Mouse (Mus musculus): ENCODE data around the gene Teddm2. TPM values are rescaled to one million over a fixed set of nuclear protein-coding genes. Genes with fewer than 3 reads are reported as not detected.

Teddm2 gene
- polyA plus RNA-seq, 1 experiment from 2014 or later: 0.53 TPM

DNA sequence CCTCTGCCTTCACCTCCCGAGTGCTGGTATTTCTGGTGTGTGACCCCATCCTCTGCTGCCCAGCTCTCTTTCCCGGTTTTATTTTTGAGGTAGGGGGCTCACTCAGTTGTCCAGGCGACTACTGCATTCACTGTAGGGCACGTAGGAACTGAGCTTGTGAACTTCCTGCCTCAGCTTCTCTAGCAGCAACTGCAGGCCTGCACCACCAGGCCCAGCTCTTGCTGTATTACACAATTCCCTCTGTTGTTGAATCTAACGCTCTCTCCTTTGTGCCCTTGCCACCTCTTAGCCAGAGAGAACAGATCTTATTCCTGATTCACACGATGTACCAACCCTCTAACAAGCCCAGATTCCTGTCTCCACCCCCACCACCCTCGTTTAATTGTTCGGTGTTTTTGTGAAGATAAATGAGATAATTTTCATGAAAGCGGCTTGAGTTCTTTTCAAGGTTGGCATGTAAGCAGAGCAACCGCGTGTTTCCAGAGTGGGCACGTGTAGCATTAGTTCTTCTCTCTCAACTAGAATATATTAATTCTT is 35.9 kb upstream of the Teddm2 start:
- no peak for ATAC-seq
- H3K27ac ChIP-seq (ENCODE audit: low read depth): no peak overlapping the region
- H3K4me3 ChIP-seq (ENCODE audit: low read depth, low read length): no peak overlapping the region
- no peaks in the 10 kb centered on the region for H3K27me3 ChIP-seq (ENCODE audit: insufficient read depth, low read length)
- 72% methylated on average over 12 of the region's 12 CpGs for WGBS (ENCODE audit: insufficient replicate concordance)
- H3K4me1 ChIP-seq (ENCODE audit: insufficient read depth): no peaks in the 10 kb centered on the region
- DNase-seq: no peak
- no peaks in the 10 kb centered on the region for H3K36me3 ChIP-seq (replicated peaks; ENCODE audit: insufficient read depth, low read length)
- no peak for TF ChIP-seq CTCF (IDR thresholded peaks at IDR 0.05; ENCODE audit: low read depth)
- TF ChIP-seq EP300 (IDR thresholded peaks at IDR 0.05; ENCODE audit: low read depth): no peak
- H3K4me2 ChIP-seq (ENCODE audit: low read depth, low read length): no peak overlapping the region
- no peaks in the 10 kb centered on the region for H3K9me3 ChIP-seq (ENCODE audit: low read length)
- H3K9ac ChIP-seq (replicated peaks): no peak overlapping the region

DNA sequence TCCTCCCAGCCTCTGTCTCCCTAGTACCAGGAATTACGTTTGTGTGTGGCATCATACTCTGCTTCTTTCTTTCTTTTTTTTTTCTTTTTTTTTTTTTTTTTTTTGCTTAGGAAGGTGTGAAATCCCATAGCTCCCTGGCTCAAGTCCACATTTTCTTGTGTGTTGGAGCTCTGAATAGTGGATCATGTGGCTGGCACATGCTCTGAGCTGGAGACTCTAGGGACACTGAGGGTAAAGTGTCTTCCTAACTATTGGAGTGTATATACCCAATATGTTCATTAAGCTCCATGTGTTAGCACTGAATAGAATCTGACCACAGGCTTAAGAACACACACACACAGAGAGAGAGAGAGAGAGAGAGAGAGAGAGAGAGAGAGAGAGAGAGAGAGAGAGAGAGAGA is 33.7 kb upstream of the Teddm2 start:
- 68% methylated on average over 1 of the region's 1 CpGs for WGBS (ENCODE audit: insufficient replicate concordance)

DNA sequence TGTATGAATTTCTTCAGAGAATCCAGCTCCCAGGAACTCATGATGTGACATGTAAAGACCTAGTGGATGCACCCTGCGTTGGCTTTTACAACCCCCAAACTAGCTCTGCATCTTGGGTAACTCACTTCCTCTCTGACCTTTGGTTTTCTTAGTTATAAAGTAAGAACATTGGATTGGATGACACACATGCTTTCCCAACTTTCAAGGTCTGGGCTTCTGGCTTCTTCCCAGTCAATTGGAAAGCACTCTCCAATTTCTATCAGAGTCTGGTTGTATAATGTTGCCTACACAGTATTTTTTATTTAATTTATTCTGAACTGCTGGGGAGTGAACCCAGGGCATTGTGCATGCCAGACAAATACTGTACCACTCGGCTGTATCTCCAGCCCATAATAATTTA is 30.4 kb upstream of the Teddm2 start:
- ATAC-seq (no peak), DNase-seq (no peak)
- H3K27me3 ChIP-seq (ENCODE audit: insufficient read depth, low read length): no peaks in the 10 kb centered on the region
- H3K4me3 ChIP-seq (ENCODE audit: low read depth, low read length): no peak overlapping the region
- no peaks in the 10 kb centered on the region for H3K36me3 ChIP-seq (replicated peaks; ENCODE audit: insufficient read depth, low read length)
- no peaks in the 10 kb centered on the region for H3K4me1 ChIP-seq (ENCODE audit: insufficient read depth)
- H3K27ac ChIP-seq (ENCODE audit: low read depth): no peak overlapping the region
- H3K9ac ChIP-seq (replicated peaks): no peak overlapping the region
- 66% methylated on average over 2 of the region's 2 CpGs for WGBS (ENCODE audit: insufficient replicate concordance)
- H3K9me3 ChIP-seq (ENCODE audit: low read length): no peaks in the 10 kb centered on the region
- H3K4me2 ChIP-seq (ENCODE audit: low read depth, low read length): no peak overlapping the region
- TF ChIP-seq CTCF (IDR thresholded peaks at IDR 0.05; ENCODE audit: low read depth): no peak
- no peak for TF ChIP-seq EP300 (IDR thresholded peaks at IDR 0.05; ENCODE audit: low read depth)

More for the DNA sequence above, 33.7 kb upstream of the Teddm2 start:
- H3K9me3 ChIP-seq (ENCODE audit: low read length): no peaks in the 10 kb centered on the region
- no peak overlapping the region for H3K27ac ChIP-seq (ENCODE audit: low read depth)
- H3K27me3 ChIP-seq (ENCODE audit: insufficient read depth, low read length): no peaks in the 10 kb centered on the region
- DNase-seq (no peak), ATAC-seq (no peak)
- H3K36me3 ChIP-seq (replicated peaks; ENCODE audit: insufficient read depth, low read length): no peaks in the 10 kb centered on the region
- TF ChIP-seq CTCF (IDR thresholded peaks at IDR 0.05; ENCODE audit: low read depth) (no peak), EP300 (IDR thresholded peaks at IDR 0.05; ENCODE audit: low read depth) (no peak)
- H3K4me3 ChIP-seq (ENCODE audit: low read depth, low read length): no peak overlapping the region
- no peak overlapping the region for H3K9ac ChIP-seq (replicated peaks)
- H3K4me2 ChIP-seq (ENCODE audit: low read depth, low read length): no peak overlapping the region
- H3K4me1 ChIP-seq (ENCODE audit: insufficient read depth): no peaks in the 10 kb centered on the region

DNA sequence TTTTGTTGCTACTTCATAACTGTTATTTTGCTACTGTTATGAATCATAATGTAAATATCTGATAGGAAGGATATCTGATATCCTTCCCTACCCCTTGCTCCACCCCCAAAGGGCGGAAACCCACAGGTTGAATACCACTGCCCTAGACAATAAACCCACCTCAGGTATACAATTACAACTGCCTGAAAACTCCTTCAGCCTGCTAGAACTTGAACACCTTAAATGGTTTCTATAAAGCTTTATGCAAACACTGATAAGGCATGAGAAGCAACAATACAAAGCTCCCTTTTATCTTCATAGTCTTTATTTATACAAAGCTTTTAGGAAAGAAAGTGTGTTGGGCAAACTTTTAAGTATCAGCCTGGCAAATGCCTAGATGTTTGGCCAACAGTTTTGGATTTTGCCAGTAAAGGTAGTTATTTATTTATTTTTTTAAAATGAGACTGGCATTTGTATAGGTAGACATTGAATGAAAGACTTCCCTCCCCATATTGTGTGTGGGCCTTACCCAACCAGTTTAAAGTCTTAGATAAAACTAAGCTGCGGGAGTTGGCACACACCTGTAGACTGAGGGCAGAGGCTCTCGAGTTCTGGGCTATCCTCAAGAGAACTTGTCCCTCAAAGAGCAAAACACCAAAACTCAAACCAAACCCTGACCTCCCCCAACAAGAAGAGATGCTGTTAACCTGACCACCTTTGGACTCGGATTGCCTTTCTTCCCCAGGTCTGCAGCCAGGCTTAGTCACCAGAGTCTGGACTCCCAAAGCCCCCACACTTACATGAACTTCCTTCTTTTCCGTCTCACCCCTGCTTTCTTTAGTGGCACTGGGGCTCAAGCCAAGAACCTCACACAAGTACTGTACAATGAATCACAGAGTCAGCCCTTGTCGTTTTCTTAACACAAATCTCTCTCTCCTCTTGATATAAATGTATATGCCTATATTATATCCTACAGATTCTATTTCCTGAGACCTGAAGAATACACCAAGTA is 24.7 kb upstream of the Teddm2 start:
- 57% methylated on average over 6 of the region's 6 CpGs for WGBS (ENCODE audit: insufficient replicate concordance)
- no peaks in the 10 kb centered on the region for H3K36me3 ChIP-seq (replicated peaks; ENCODE audit: insufficient read depth, low read length)
- no peak overlapping the region for H3K4me2 ChIP-seq (ENCODE audit: low read depth, low read length)
- H3K27me3 ChIP-seq (ENCODE audit: insufficient read depth, low read length): no peaks in the 10 kb centered on the region
- no peak overlapping the region for H3K9ac ChIP-seq (replicated peaks)
- H3K27ac ChIP-seq (ENCODE audit: low read depth): no peak overlapping the region
- ATAC-seq (no peak), DNase-seq (no peak)
- no peaks in the 10 kb centered on the region for H3K9me3 ChIP-seq (ENCODE audit: low read length)
- TF ChIP-seq CTCF (IDR thresholded peaks at IDR 0.05; ENCODE audit: low read depth) (no peak), EP300 (IDR thresholded peaks at IDR 0.05; ENCODE audit: low read depth) (no peak)
- peaks cover 3% of the 10 kb centered on the region; the same call in 1 of the 2 replicates for H3K4me1 ChIP-seq (ENCODE audit: insufficient read depth)
- H3K4me3 ChIP-seq (ENCODE audit: low read depth, low read length): no peak overlapping the region

DNA sequence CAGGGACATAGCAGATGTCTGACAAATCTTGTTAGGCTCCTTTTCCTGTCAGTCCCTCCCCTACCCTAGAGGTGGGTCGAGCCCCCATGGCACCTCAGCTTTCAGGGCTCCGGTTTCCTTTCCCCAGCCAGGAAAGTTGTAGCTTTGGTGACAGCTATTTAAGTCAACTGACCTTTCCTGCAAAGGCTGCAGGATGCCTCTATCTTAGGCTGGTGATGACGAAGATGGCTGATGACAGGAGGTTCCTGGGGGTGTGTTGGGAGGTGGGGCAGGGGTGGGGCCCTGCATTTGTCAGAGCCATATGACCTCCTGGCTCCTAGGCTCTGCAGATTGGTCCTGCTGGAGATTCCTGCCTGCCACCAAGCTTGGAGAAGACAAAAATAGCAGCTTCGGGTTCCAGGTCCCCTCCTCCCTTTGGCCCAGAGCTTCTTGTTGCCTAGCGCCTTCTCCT is 22.6 kb upstream of the Teddm2 start:
- H3K36me3 ChIP-seq (replicated peaks; ENCODE audit: insufficient read depth, low read length): no peaks in the 10 kb centered on the region
- no peak overlapping the region for H3K27ac ChIP-seq (ENCODE audit: low read depth)
- no peak for ATAC-seq
- TF ChIP-seq EP300 (IDR thresholded peaks at IDR 0.05; ENCODE audit: low read depth): no peak
- TF ChIP-seq CTCF (IDR thresholded peaks at IDR 0.05; ENCODE audit: low read depth): no peak
- no peak overlapping the region for H3K9ac ChIP-seq (replicated peaks)
- no peaks in the 10 kb centered on the region for H3K9me3 ChIP-seq (ENCODE audit: low read length)
- H3K4me1 ChIP-seq (ENCODE audit: insufficient read depth): peaks cover 3% of the 10 kb centered on the region
- no peak overlapping the region for H3K4me2 ChIP-seq (ENCODE audit: low read depth, low read length)
- WGBS (ENCODE audit: insufficient replicate concordance): 50% methylated on average over 5 of the region's 5 CpGs
- H3K27me3 ChIP-seq (ENCODE audit: insufficient read depth, low read length): no peaks in the 10 kb centered on the region
- no peak for DNase-seq
- H3K4me3 ChIP-seq (ENCODE audit: low read depth, low read length): no peak overlapping the region

DNA sequence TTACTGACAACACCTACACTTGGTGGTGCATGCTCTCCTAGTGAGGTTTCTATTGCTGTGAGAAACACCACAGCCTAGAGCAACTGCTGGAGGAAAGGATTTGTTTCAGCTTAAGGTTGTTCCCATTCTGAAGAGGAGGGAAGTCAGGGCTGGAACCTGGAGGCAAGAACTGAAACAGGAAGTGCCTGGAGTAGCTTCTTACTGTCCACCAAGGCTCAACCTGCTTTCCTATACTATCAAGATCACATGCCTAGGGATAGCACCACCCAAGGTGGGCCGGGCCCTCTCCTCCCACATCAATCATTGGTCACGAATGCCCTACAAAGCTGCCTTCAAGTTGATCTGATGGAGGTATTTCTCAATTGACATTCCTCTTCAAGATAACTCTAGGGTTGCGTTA is 21.6 kb upstream of the Teddm2 start:
- ATAC-seq: no peak
- no peak for TF ChIP-seq CTCF (IDR thresholded peaks at IDR 0.05; ENCODE audit: low read depth)
- no peak for TF ChIP-seq EP300 (IDR thresholded peaks at IDR 0.05; ENCODE audit: low read depth)
- Histone ChIP-seq H3K4me1 (ENCODE audit: insufficient read depth) (peaks cover 3% of the 10 kb centered on the region), H3K27ac (ENCODE audit: low read depth) (no peak overlapping the region), H3K9me3 (ENCODE audit: low read length) (no peaks in the 10 kb centered on the region), H3K36me3 (replicated peaks; ENCODE audit: insufficient read depth, low read length) (no peaks in the 10 kb centered on the region), H3K4me3 (ENCODE audit: low read depth, low read length) (no peak overlapping the region), H3K4me2 (ENCODE audit: low read depth, low read length) (no peak overlapping the region), H3K27me3 (ENCODE audit: insufficient read depth, low read length) (no peaks in the 10 kb centered on the region), H3K9ac (replicated peaks) (no peak overlapping the region)
- DNase-seq: no peak
- 80% methylated on average over 3 of the region's 3 CpGs for WGBS (ENCODE audit: insufficient replicate concordance)

Data from liver, postnatal 0 days (tissue).